Mouse (Mus musculus) liver, embryonic 11.5 days (tissue): ENCODE results near the gene Gripap1. TPM values are rescaled to one million over a fixed set of nuclear protein-coding genes. Genes with fewer than 3 reads are reported as not detected.

Experiments
- ATAC-seq: fragments of 200-750 bp; cut with Nextera tagmentation; replicated peaks from 2 replicates; pipeline ENCODE4 v1.8.0; 2017; ENCODE audit warnings: moderate number of reproducible peaks, mild to moderate bottlenecking, moderate TSS enrichment, moderate library complexity; ENCODE audit not compliant: low FRiP score
- DNase-seq: peaks from one replicate; pipeline ENCODE4 v3.0.0-alpha.2; 2017; ENCODE audit warnings: low spot score
- H3K27ac ChIP-seq: fragments of 300-500 bp; sonication (generic); 2 replicates; pipeline ENCODE4 v1.5.1; 2014; ENCODE audit warnings: mild to moderate bottlenecking, low read depth, low read length, control low read depth
- H3K27me3 ChIP-seq: fragments of 300-500 bp; sonication (generic); replicated peaks from 2 replicates; pipeline ENCODE4 v1.6.1; 2014; ENCODE audit warnings: low read length, mixed read lengths; ENCODE audit not compliant: control insufficient read depth, insufficient read depth
- H3K36me3 ChIP-seq: fragments of 300-500 bp; sonication (generic); 2 replicates; pipeline ENCODE4 v1.6.1; 2014; ENCODE audit warnings: mild to moderate bottlenecking, low read length, moderate library complexity, mixed read lengths; ENCODE audit not compliant: control insufficient read depth, insufficient read depth
- H3K4me1 ChIP-seq: fragments of 300-500 bp; sonication (generic); replicated peaks from 2 replicates; pipeline ENCODE4 v1.6.1; 2014; ENCODE audit warnings: low read length, mixed read lengths; ENCODE audit not compliant: control insufficient read depth, insufficient read depth
- H3K4me2 ChIP-seq: fragments of 300-500 bp; sonication (generic); 2 replicates; pipeline ENCODE4 v1.6.1; 2014; ENCODE audit warnings: mild to moderate bottlenecking, control low read depth, moderate library complexity
- H3K4me3 ChIP-seq: fragments of 300-500 bp; sonication (generic); 2 replicates; pipeline ENCODE4 v1.5.1; 2014; ENCODE audit warnings: low read depth, low read length, control low read depth
- H3K9ac ChIP-seq: fragments of 300-500 bp; sonication (generic); 2 replicates; pipeline ENCODE4 v1.6.1; 2014; ENCODE audit warnings: low read depth, low read length, control low read depth
- H3K9me3 ChIP-seq: fragments of 300-500 bp; sonication (generic); 2 replicates; pipeline ENCODE4 v1.6.1; 2016; ENCODE audit warnings: low read length, inconsistent platforms, mixed read lengths; ENCODE audit not compliant: control insufficient read depth
- WGBS: fragments of 180-500 bp; shearing (Covaris S2); extraction: QIAGEN DNeasy Blood & Tissue Kit; methylation state at CpG from one replicate; pipeline ENCODE4 v1.1.7; 2014; 5-methylcytosine and 5-hydroxymethylcytosine counted together
- microRNA counts: library from miRNA; unstranded; fragments of <30 nt; microRNA quantifications from one replicate; lab custom pipeline; 2015
- microRNA-seq: library from miRNA; unstranded; fragments of <30 nt; microRNA quantifications from one replicate; pipeline ENCODE4, GENCODE M21; 2017; ENCODE audit warnings: borderline number of aligned reads
- polyA plus RNA-seq: library from polyadenylated mRNA; unstranded; fragments of >200 nt; fragmentation: Nextera tagmentation; extraction: Ambion mirVana; gene quantifications from 2 replicates; pipeline ENCODE4 v1.2.1, GENCODE M21; 2014

Gene Gripap1
- polyA plus RNA-seq, 1 experiment from 2014 or later, result 45.0 TPM

DNA sequence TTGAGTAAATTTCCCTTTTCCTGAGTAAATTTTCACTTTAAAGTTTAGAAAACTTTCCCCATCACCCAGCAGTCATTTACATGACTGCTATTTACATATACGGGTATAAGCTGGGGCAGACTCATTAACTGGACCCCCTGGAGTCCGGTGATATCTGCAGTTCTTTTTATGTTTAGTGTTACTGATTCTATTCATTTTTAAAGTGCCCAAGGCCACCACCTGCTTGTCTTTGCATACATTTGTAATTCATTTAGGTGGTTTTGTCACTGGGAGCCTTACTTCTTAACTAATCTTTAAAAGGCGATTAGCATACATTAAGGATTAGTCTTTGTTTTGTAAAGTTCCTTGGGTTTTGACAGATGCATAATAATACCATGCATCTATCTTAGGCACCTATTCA, 80.3 kb downstream of the Gripap1 start:
- no peak for ATAC-seq
- WGBS, result 55% methylated on average over 3 of the region's 3 CpGs

More for the DNA sequence above, 80.3 kb downstream of the Gripap1 start:
- no peak for DNase-seq
- H3K4me3 ChIP-seq, result no peak overlapping the region
- peaks cover 5% of the 10 kb centered on the region; the same call in 1 of the 2 replicates for H3K36me3 ChIP-seq
- H3K4me1 ChIP-seq, result no peaks in the 10 kb centered on the region
- no peaks in the 10 kb centered on the region for H3K27me3 ChIP-seq
- no peak overlapping the region for H3K9ac ChIP-seq
- no peak overlapping the region for H3K4me2 ChIP-seq
- H3K27ac ChIP-seq, result no peak overlapping the region
- no peaks in the 10 kb centered on the region for H3K9me3 ChIP-seq

MicroRNAs within 50 kb of the gene (microRNA counts, 519-probe panel; counts per million panel counts)
- microRNA mmu-miR-1198 (lab: Ali Mortazavi, UCI), result 3,356 counts per million, percentile 15 among the panel's probes with 10 or more counts

Small RNA genes within 50 kb of the gene (microRNA-seq; reads per million reads assigned to microRNA genes)
- 73.9 reads per million, percentile 46 among the genes with 10 or more reads in this experiment for gene Mir1198

Other genes starting within 250 kb of the Gripap1 start
- gene Foxp3, start 216.1 kb upstream of the Gripap1 start, polyA plus RNA-seq, result 0.06 TPM in 1 of 2 replicates, not detected in the other
- gene Ppp1r3f, start 215.5 kb upstream of the Gripap1 start, polyA plus RNA-seq, result 0.49 and 1.4 TPM in 2 replicates
- 32.5 and 35.3 TPM in 2 replicates for gene Ccdc22, start 184.2 kb upstream of the Gripap1 start, polyA plus RNA-seq
- gene Cacna1f, start 182.7 kb upstream of the Gripap1 start, polyA plus RNA-seq, result 0.03 and 0.08 TPM in 2 replicates
- gene Syp, start 151.3 kb upstream of the Gripap1 start, polyA plus RNA-seq, result 0.69 and 0.95 TPM in 2 replicates
- gene Prickle3, start 132.5 kb upstream of the Gripap1 start, polyA plus RNA-seq, result 2.7 and 4.0 TPM in 2 replicates
- gene Plp2, start 118.4 kb upstream of the Gripap1 start, polyA plus RNA-seq, result 78.2 and 79.5 TPM in 2 replicates
- gene Magix, start 108.5 kb upstream of the Gripap1 start, polyA plus RNA-seq, result 0.06 TPM in 1 of 2 replicates, not detected in the other
- gene Gpkow, start 92.6 kb upstream of the Gripap1 start, polyA plus RNA-seq, result 30.0 and 33.4 TPM in 2 replicates
- gene Wdr45, start 75.4 kb upstream of the Gripap1 start, polyA plus RNA-seq, result 13.7 and 15.2 TPM in 2 replicates
- gene Gm45208, start 67.5 kb upstream of the Gripap1 start, polyA plus RNA-seq, result not detected in 2 replicates
- 29.8 and 32.0 TPM in 2 replicates for gene Praf2, start 61.3 kb upstream of the Gripap1 start, polyA plus RNA-seq
- 4.7 and 6.5 TPM in 2 replicates for gene Ccdc120, start 38.9 kb upstream of the Gripap1 start, polyA plus RNA-seq
- gene Tfe3, start 27.2 kb upstream of the Gripap1 start, polyA plus RNA-seq, result 15.9 and 16.0 TPM in 2 replicates
- gene Kcnd1, start 32.5 kb downstream of the Gripap1 start, polyA plus RNA-seq, result 0.84 and 0.94 TPM in 2 replicates
- 32.2 and 33.1 TPM in 2 replicates for gene Otud5, start 51.6 kb downstream of the Gripap1 start, polyA plus RNA-seq
- 6.8 and 8.5 TPM in 2 replicates for gene Pim2, start 88.5 kb downstream of the Gripap1 start, polyA plus RNA-seq
- 12.5 and 14.4 TPM in 2 replicates for gene Slc35a2, start 94.3 kb downstream of the Gripap1 start, polyA plus RNA-seq
- gene Pqbp1, start 109.5 kb downstream of the Gripap1 start, polyA plus RNA-seq, result 91.5 and 95.3 TPM in 2 replicates
- gene Timm17b, start 109.6 kb downstream of the Gripap1 start, polyA plus RNA-seq, result 153 and 156 TPM in 2 replicates
- gene Gm10491, start 118.1 kb downstream of the Gripap1 start, polyA plus RNA-seq, result not detected in 2 replicates
- gene Gm10490, start 119.8 kb downstream of the Gripap1 start, polyA plus RNA-seq, result not detected in 2 replicates
- 0.56 and 0.67 TPM in 2 replicates for gene Pcsk1n, start 130.1 kb downstream of the Gripap1 start, polyA plus RNA-seq
- gene Eras, start 138.8 kb downstream of the Gripap1 start, polyA plus RNA-seq, result not detected in 2 replicates
- gene Hdac6, start 158.1 kb downstream of the Gripap1 start, polyA plus RNA-seq, result 21.1 and 22.5 TPM in 2 replicates
- 157 and 162 TPM in 2 replicates for gene Gata1, start 188.3 kb downstream of the Gripap1 start, polyA plus RNA-seq
- 0.29 and 0.53 TPM in 2 replicates for gene Glod5, start 228.7 kb downstream of the Gripap1 start, polyA plus RNA-seq